Mouse (Mus musculus) hindbrain, embryonic 10.5 days (tissue): ENCODE measurements around the gene Acy3. TPM values are rescaled to one million over a fixed set of nuclear protein-coding genes. Genes with fewer than 3 reads are reported as not detected.
"Not testable (repeated sequence)": the region's sequence is repeated elsewhere in the genome, so short reads cannot be mapped to it uniquely, and the experiment has no call there.

ENCODE experiments used
- DNase-seq: peaks from one replicate; pipeline ENCODE4 v3.0.0-alpha.2; 2017; ENCODE audit warnings: low spot score
- H3K27ac ChIP-seq: fragments of 300-500 bp; sonication (generic); 2 replicates; pipeline ENCODE4 v1.5.1; 2016; ENCODE audit warnings: mild to moderate bottlenecking, moderate library complexity
- H3K27me3 ChIP-seq: fragments of 300-500 bp; sonication (generic); 2 replicates; pipeline ENCODE4 v1.6.1; 2016; ENCODE audit warnings: mild to moderate bottlenecking; ENCODE audit not compliant: poor library complexity, insufficient read depth, severe bottlenecking
- H3K36me3 ChIP-seq: fragments of 300-500 bp; sonication (generic); 2 replicates; pipeline ENCODE4 v1.6.1; 2016; ENCODE audit warnings: mild to moderate bottlenecking, moderate library complexity
- H3K4me1 ChIP-seq: fragments of 300-500 bp; sonication (generic); replicated peaks from 2 replicates; pipeline ENCODE4 v1.6.1; 2016; ENCODE audit warnings: mild to moderate bottlenecking
- H3K4me3 ChIP-seq: fragments of 300-500 bp; sonication (generic); 2 replicates; pipeline ENCODE4 v1.5.1; 2016; ENCODE audit warnings: mild to moderate bottlenecking, moderate library complexity
- H3K9me3 ChIP-seq: fragments of 300-500 bp; sonication (generic); 2 replicates; pipeline ENCODE4 v1.6.1; 2016; ENCODE audit warnings: mild to moderate bottlenecking, moderate library complexity
- WGBS: fragments of 180-500 bp; shearing (Covaris S2); methylation state at CpG from one replicate; pipeline ENCODE4 v1.1.7; 2016; 5-methylcytosine and 5-hydroxymethylcytosine counted together
- polyA plus RNA-seq: library from polyadenylated mRNA; unstranded; fragments of >200 nt; fragmentation: Nextera tagmentation; extraction: Ambion mirVana; gene quantifications from 2 replicates; pipeline ENCODE4 v1.2.1, GENCODE M21; 2016

Gene Acy3
- polyA plus RNA-seq, 1 experiment from 2014 or later, result 2.9 TPM

- not testable (repeated sequence) for DNase-seq
- 27% methylated on average over 8 of the region's 8 CpGs for WGBS
Observed at GRCm38 (mm10) chr19:4037154-4037787, 50.9 kb downstream of the Acy3 start.

GRCm38 (mm10) chr19:4037788-4038232 lies 51.4 kb downstream of the Acy3 start, which contains the start of gene Gstp1:
Gene Gstp1, minus strand, starts transcription at chr19:4037985.
- DNase-seq, result peak; percentile 83
- peaks cover 23% of the 10 kb centered on the region for H3K4me1 ChIP-seq
- no peaks in the 10 kb centered on the region for H3K9me3 ChIP-seq
- H3K27ac ChIP-seq, result peak within 1 kb of the TSS; percentile 93
- H3K27me3 ChIP-seq, result no peaks in the 10 kb centered on the region
- under 1% methylated on average over 26 of the region's 26 CpGs for WGBS
- H3K36me3 ChIP-seq, result peaks cover 12% of the 10 kb centered on the region
- peak within 1 kb of the TSS; percentile 64 for H3K4me3 ChIP-seq

More at GRCm38 (mm10) chr19:4037154-4037787, 50.9 kb downstream of the Acy3 start:
- peaks cover 12% of the 10 kb centered on the region for H3K36me3 ChIP-seq
- peak overlapping the region; percentile 93 for H3K27ac ChIP-seq
- H3K27me3 ChIP-seq, H3K9me3 ChIP-seq: not testable (repeated sequence)
- peaks cover 23% of the 10 kb centered on the region for H3K4me1 ChIP-seq
- peak overlapping the region; percentile 64 for H3K4me3 ChIP-seq

Other genes with a start within 250 kb of the Acy3 start
- 30.6 and 37.1 TPM in 2 replicates for gene Kmt5b, start 219.1 kb upstream of the Acy3 start, polyA plus RNA-seq
- gene Chka, start 134.8 kb upstream of the Acy3 start, polyA plus RNA-seq, result 57.5 and 59.9 TPM in 2 replicates
- 21.6 and 21.9 TPM in 2 replicates for gene Tcirg1, start 79.4 kb upstream of the Acy3 start, polyA plus RNA-seq
- 241 and 279 TPM in 2 replicates for gene Ndufs8, start 73.8 kb upstream of the Acy3 start, polyA plus RNA-seq
- 0.71 and 0.81 TPM in 2 replicates for gene Aldh3b1, start 56.8 kb upstream of the Acy3 start, polyA plus RNA-seq
- gene Unc93b1, start 51.4 kb upstream of the Acy3 start, polyA plus RNA-seq, result 6.3 and 8.8 TPM in 2 replicates
- not detected in 2 replicates for gene Aldh3b3, start 27.9 kb upstream of the Acy3 start, polyA plus RNA-seq
- gene Aldh3b2, start 14.2 kb upstream of the Acy3 start, polyA plus RNA-seq, result 0.91 and 2.0 TPM in 2 replicates
- 0.88 and 2.6 TPM in 2 replicates for gene Tbx10, start 6.2 kb downstream of the Acy3 start, polyA plus RNA-seq
- 20.1 and 22.6 TPM in 2 replicates for gene Nudt8, start 14.0 kb downstream of the Acy3 start, polyA plus RNA-seq
- gene Gm49405, start 14.1 kb downstream of the Acy3 start, polyA plus RNA-seq, result 3.0 and 3.1 TPM in 2 replicates
- 3.0 and 3.8 TPM in 2 replicates for gene Doc2g, start 16.7 kb downstream of the Acy3 start, polyA plus RNA-seq
- gene Ndufv1, start 26.2 kb downstream of the Acy3 start, polyA plus RNA-seq, result 196 and 198 TPM in 2 replicates
- gene Gstp1, start 51.4 kb downstream of the Acy3 start, polyA plus RNA-seq, result 442 and 460 TPM in 2 replicates
- 1.3 and 2.1 TPM in 2 replicates for gene Gstp2, start 59.5 kb downstream of the Acy3 start, polyA plus RNA-seq
- gene Gstp3, start 73.0 kb downstream of the Acy3 start, polyA plus RNA-seq, result not detected in 2 replicates
- not detected in 2 replicates for gene Cabp2, start 95.0 kb downstream of the Acy3 start, polyA plus RNA-seq
- 90.5 and 93.3 TPM in 2 replicates for gene Cdk2ap2, start 110.6 kb downstream of the Acy3 start, polyA plus RNA-seq
- 8.5 and 19.9 TPM in 2 replicates for gene Pitpnm1, start 113.4 kb downstream of the Acy3 start, polyA plus RNA-seq
- gene Aip, start 139.3 kb downstream of the Acy3 start, polyA plus RNA-seq, result 65.8 and 73.9 TPM in 2 replicates
- gene Gpr152, start 153.2 kb downstream of the Acy3 start, polyA plus RNA-seq, result not detected in 2 replicates
- gene Cabp4, start 157.5 kb downstream of the Acy3 start, polyA plus RNA-seq, result 0.12 TPM in 1 of 2 replicates, not detected in the other
- gene Coro1b, start 162.0 kb downstream of the Acy3 start, polyA plus RNA-seq, result 138 and 156 TPM in 2 replicates
- gene Ptprcap, start 167.0 kb downstream of the Acy3 start, polyA plus RNA-seq, result 0.51 and 0.76 TPM in 2 replicates
- gene Rps6kb2, start 176.8 kb downstream of the Acy3 start, polyA plus RNA-seq, result 65.4 and 77.0 TPM in 2 replicates
- gene Carns1, start 188.9 kb downstream of the Acy3 start, polyA plus RNA-seq, result 3.5 and 3.9 TPM in 2 replicates
- 0.85 and 1.2 TPM in 2 replicates for gene Tbc1d10c, start 204.7 kb downstream of the Acy3 start, polyA plus RNA-seq
- 1,005 and 1,038 TPM in 2 replicates for gene Ppp1ca, start 205.5 kb downstream of the Acy3 start, polyA plus RNA-seq
- 53.0 and 53.9 TPM in 2 replicates for gene Rad9a, start 215.1 kb downstream of the Acy3 start, polyA plus RNA-seq
- 0.87 and 1.2 TPM in 2 replicates for gene Clcf1, start 227.7 kb downstream of the Acy3 start, polyA plus RNA-seq
- not detected in 2 replicates for gene AC109138.7, start 227.8 kb downstream of the Acy3 start, polyA plus RNA-seq
- gene Pold4, start 245.3 kb downstream of the Acy3 start, polyA plus RNA-seq, result 17.5 and 19.7 TPM in 2 replicates